Mouse (Mus musculus): ENCODE results near the gene Hnrnpk. TPM values are rescaled to one million over a fixed set of nuclear protein-coding genes. Genes with fewer than 3 reads are reported as not detected.
"Not testable (repeated sequence)": the region's sequence is repeated elsewhere in the genome, so short reads cannot be mapped to it uniquely, and the experiment has no call there.

The Hnrnpk gene
- polyA plus RNA-seq, 1 experiment from 2014 or later, result 552 TPM

GRCm38 (mm10) chr13:58401135-58402002, 1.8 kb downstream of the Hnrnpk start:
- Histone ChIP-seq H3K27me3 (ENCODE audit: control insufficient read depth, insufficient read depth, low read length) (no peaks in the 10 kb centered on the region), H3K9ac (ENCODE audit: low read length) (peak overlapping the region; percentile 99), H3K27ac (replicated peaks) (peak overlapping the region; percentile 99), H3K9me3 (ENCODE audit: control insufficient read depth, low read length) (no peaks in the 10 kb centered on the region), H3K4me2 (replicated peaks; ENCODE audit: low read depth) (peak overlapping the region; percentile 44), H3K36me3 (ENCODE audit: control insufficient read depth, insufficient read depth, low read length) (peaks cover 6% of the 10 kb centered on the region; the same call in 1 of the 2 replicates), H3K4me3 (ENCODE audit: low read depth, low read length) (peak overlapping the region; percentile 100), H3K4me1 (replicated peaks; ENCODE audit: control insufficient read depth, insufficient read depth) (no peaks in the 10 kb centered on the region)
- DNase-seq (ENCODE audit: low spot score) (peak; percentile 88), ATAC-seq (ENCODE audit: low FRiP score, low TSS enrichment) (peak; percentile 64)
- TF ChIP-seq CTCF (IDR thresholded peaks at IDR 0.05; ENCODE audit: low read depth) (peak; percentile 49), EP300 (optimal IDR thresholded peaks at IDR 0.05) (no peak)
- WGBS, result under 1% methylated on average over 73 of the region's 100 CpGs

- no peak for DNase-seq (ENCODE audit: low spot score)
- Histone ChIP-seq H3K9ac (ENCODE audit: low read length) (peak overlapping the region; percentile 99), H3K9me3 (ENCODE audit: control insufficient read depth, low read length) (no peaks in the 10 kb centered on the region), H3K27me3 (ENCODE audit: control insufficient read depth, insufficient read depth, low read length) (no peaks in the 10 kb centered on the region), H3K4me1 (replicated peaks; ENCODE audit: control insufficient read depth, insufficient read depth) (no peaks in the 10 kb centered on the region), H3K36me3 (ENCODE audit: control insufficient read depth, insufficient read depth, low read length) (peaks cover 11% of the 10 kb centered on the region), H3K4me3 (ENCODE audit: low read depth, low read length) (peak overlapping the region; percentile 100), H3K4me2 (replicated peaks; ENCODE audit: low read depth) (peak overlapping the region; percentile 44), H3K27ac (replicated peaks) (no peak overlapping the region)
- WGBS, result under 1% methylated on average over 11 of the region's 11 CpGs
- no peak for ATAC-seq (ENCODE audit: low FRiP score, low TSS enrichment)
- TF ChIP-seq CTCF (IDR thresholded peaks at IDR 0.05; ENCODE audit: low read depth), result no peak
- no peak for TF ChIP-seq EP300 (optimal IDR thresholded peaks at IDR 0.05)
These were observed 2.6 kb downstream of the Hnrnpk start for GRCm38 (mm10) chr13:58400576-58400975.

GRCm38 (mm10) chr13:58397651-58398050, 5.5 kb downstream of the Hnrnpk start:
- Histone ChIP-seq H3K9ac (ENCODE audit: low read length) (no peak overlapping the region), H3K4me3 (ENCODE audit: low read depth, low read length) (no peak overlapping the region), H3K4me2 (replicated peaks; ENCODE audit: low read depth) (no peak overlapping the region), H3K36me3 (ENCODE audit: control insufficient read depth, insufficient read depth, low read length) (peaks cover 20% of the 10 kb centered on the region), H3K4me1 (replicated peaks; ENCODE audit: control insufficient read depth, insufficient read depth) (no peaks in the 10 kb centered on the region), H3K27me3 (ENCODE audit: control insufficient read depth, insufficient read depth, low read length) (no peaks in the 10 kb centered on the region), H3K9me3 (ENCODE audit: control insufficient read depth, low read length) (no peaks in the 10 kb centered on the region), H3K27ac (replicated peaks) (no peak overlapping the region)
- WGBS, result 84% methylated on average over 13 of the region's 13 CpGs
- no peak for TF ChIP-seq EP300 (optimal IDR thresholded peaks at IDR 0.05)
- no peak for TF ChIP-seq CTCF (IDR thresholded peaks at IDR 0.05; ENCODE audit: low read depth)
- ATAC-seq (ENCODE audit: low FRiP score, low TSS enrichment) (no peak), DNase-seq (ENCODE audit: low spot score) (no peak)

GRCm38 (mm10) chr13:58394392-58394791, 8.8 kb downstream of the Hnrnpk start:
- H3K36me3 ChIP-seq (ENCODE audit: control insufficient read depth, insufficient read depth, low read length), result peaks cover 22% of the 10 kb centered on the region
- WGBS, result 78% methylated on average over 11 of the region's 11 CpGs

GRCm38 (mm10) chr13:58389324-58389951, 13.7 kb downstream of the Hnrnpk start:
- Histone ChIP-seq H3K4me1 (replicated peaks; ENCODE audit: control insufficient read depth, insufficient read depth) (no peaks in the 10 kb centered on the region), H3K9ac (ENCODE audit: low read length) (no peak overlapping the region), H3K36me3 (ENCODE audit: control insufficient read depth, insufficient read depth, low read length) (0 out of 2 replicates have a peak, but pooled peaks cover 7% of the 10 kb centered on the region), H3K9me3 (ENCODE audit: control insufficient read depth, low read length) (no peaks in the 10 kb centered on the region), H3K4me2 (replicated peaks; ENCODE audit: low read depth) (no peak overlapping the region), H3K4me3 (ENCODE audit: low read depth, low read length) (no peak overlapping the region), H3K27me3 (ENCODE audit: control insufficient read depth, insufficient read depth, low read length) (no peaks in the 10 kb centered on the region), H3K27ac (replicated peaks) (no peak overlapping the region)
- no peak for TF ChIP-seq CTCF (IDR thresholded peaks at IDR 0.05; ENCODE audit: low read depth)
- no peak for TF ChIP-seq EP300 (optimal IDR thresholded peaks at IDR 0.05)
- DNase-seq (ENCODE audit: low spot score) (no peak), ATAC-seq (ENCODE audit: low FRiP score, low TSS enrichment) (no peak)
- 78% methylated on average over 2 of the region's 2 CpGs for WGBS

More at GRCm38 (mm10) chr13:58394392-58394791, 8.8 kb downstream of the Hnrnpk start:
- 0 out of 2 replicates have a peak, but pooled peaks have one; percentile 48 for ATAC-seq (ENCODE audit: low FRiP score, low TSS enrichment)
- H3K9ac ChIP-seq (ENCODE audit: low read length); H3K4me1 ChIP-seq (replicated peaks; ENCODE audit: control insufficient read depth, insufficient read depth); DNase-seq (ENCODE audit: low spot score); H3K4me3 ChIP-seq (ENCODE audit: low read depth, low read length); H3K9me3 ChIP-seq (ENCODE audit: control insufficient read depth, low read length); H3K27ac ChIP-seq (replicated peaks); H3K27me3 ChIP-seq (ENCODE audit: control insufficient read depth, insufficient read depth, low read length); H3K4me2 ChIP-seq (replicated peaks; ENCODE audit: low read depth): not testable (repeated sequence)

- Histone ChIP-seq H3K4me1 (replicated peaks; ENCODE audit: control insufficient read depth, insufficient read depth) (no peaks in the 10 kb centered on the region), H3K9ac (ENCODE audit: low read length) (no peak overlapping the region), H3K27me3 (ENCODE audit: control insufficient read depth, insufficient read depth, low read length) (no peaks in the 10 kb centered on the region), H3K27ac (replicated peaks) (no peak overlapping the region), H3K4me2 (replicated peaks; ENCODE audit: low read depth) (no peak overlapping the region), H3K36me3 (ENCODE audit: control insufficient read depth, insufficient read depth, low read length) (0 out of 2 replicates have a peak, but pooled peaks cover 3% of the 10 kb centered on the region), H3K4me3 (ENCODE audit: low read depth, low read length) (no peak overlapping the region), H3K9me3 (ENCODE audit: control insufficient read depth, low read length) (no peaks in the 10 kb centered on the region)
- DNase-seq (ENCODE audit: low spot score) (no peak), ATAC-seq (ENCODE audit: low FRiP score, low TSS enrichment) (no peak)
- 43% methylated on average over 3 of the region's 3 CpGs for WGBS
- TF ChIP-seq CTCF (IDR thresholded peaks at IDR 0.05; ENCODE audit: low read depth), result no peak
- no peak for TF ChIP-seq EP300 (optimal IDR thresholded peaks at IDR 0.05)
These were observed 14.8 kb downstream of the Hnrnpk start for GRCm38 (mm10) chr13:58388379-58388778.

All from stomach, postnatal 0 days (tissue).